Mouse (Mus musculus) forebrain, embryonic 13.5 days (tissue): Measurements from ENCODE around the gene Foxn3. TPM values are rescaled to one million over a fixed set of nuclear protein-coding genes. Genes with fewer than 3 reads are reported as not detected.

Experiments
- ATAC-seq: fragments of 200-750 bp; cut with Nextera tagmentation; 2 replicates; pipeline ENCODE4 v1.8.0; 2017
- H3K27ac ChIP-seq: fragments of 300-500 bp; sonication (generic); 2 replicates; pipeline ENCODE4 v1.5.1; 2015; ENCODE audit warnings: inconsistent platforms, mild to moderate bottlenecking, moderate library complexity
- H3K27me3 ChIP-seq: fragments of 300-500 bp; sonication (generic); 2 replicates; pipeline ENCODE4 v1.6.1; 2015; ENCODE audit warnings: mild to moderate bottlenecking, inconsistent platforms
- H3K36me3 ChIP-seq: fragments of 300-500 bp; sonication (generic); 2 replicates; pipeline ENCODE4 v1.6.1; 2015; ENCODE audit warnings: mild to moderate bottlenecking, inconsistent platforms; ENCODE audit not compliant: poor library complexity, severe bottlenecking
- H3K4me1 ChIP-seq: fragments of 300-500 bp; sonication (generic); 2 replicates; pipeline ENCODE4 v1.6.1; 2015; ENCODE audit warnings: inconsistent platforms
- H3K4me2 ChIP-seq: fragments of 300-500 bp; sonication (generic); 2 replicates; pipeline ENCODE4 v1.6.1; 2015; ENCODE audit warnings: inconsistent platforms, mild to moderate bottlenecking, moderate library complexity
- H3K4me3 ChIP-seq: fragments of 300-500 bp; sonication (generic); 2 replicates; pipeline ENCODE4 v1.5.1; 2015; ENCODE audit warnings: mild to moderate bottlenecking, inconsistent platforms
- H3K9ac ChIP-seq: fragments of 300-500 bp; sonication (generic); 2 replicates; pipeline ENCODE4 v1.6.1; 2015; ENCODE audit warnings: mild to moderate bottlenecking, inconsistent platforms
- H3K9me3 ChIP-seq: fragments of 300-500 bp; sonication (generic); replicated peaks from 2 replicates; pipeline ENCODE4 v1.6.1; 2016; ENCODE audit warnings: inconsistent platforms
- WGBS: fragments of 180-500 bp; shearing (Covaris S2); methylation state at CpG from one replicate; pipeline ENCODE4 v1.1.7; 2015; 5-methylcytosine and 5-hydroxymethylcytosine counted together
- polyA plus RNA-seq: library from polyadenylated mRNA; unstranded; fragments of >200 nt; fragmentation: Nextera tagmentation; extraction: Ambion mirVana; gene quantifications from 2 replicates; pipeline ENCODE4 v1.2.1, GENCODE M21; 2015

The Foxn3 gene
- polyA plus RNA-seq, 1 experiment from 2014 or later = 83.5 TPM

DNA sequence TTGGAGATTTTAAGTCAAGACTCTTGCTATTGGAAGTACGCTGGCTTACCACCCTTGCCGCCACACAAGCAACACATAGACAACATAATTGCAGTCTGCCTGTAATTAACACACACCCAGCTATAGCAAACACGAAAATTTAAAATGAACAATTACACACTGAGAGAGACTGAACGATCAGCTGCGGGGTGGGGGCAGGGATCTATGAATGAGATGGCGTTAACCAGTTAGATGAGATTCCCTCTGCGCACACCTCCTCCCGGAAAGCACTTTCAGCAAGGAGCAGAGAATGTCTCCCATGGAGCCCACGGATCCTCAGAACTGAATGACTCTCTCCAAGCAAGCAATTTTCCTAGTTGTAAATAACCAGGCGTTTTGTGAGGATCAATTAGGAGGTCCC, 309.8 kb downstream of the Foxn3 start:
- Histone ChIP-seq H3K36me3 (no peaks in the 10 kb centered on the region), H3K9ac (no peak overlapping the region), H3K4me1 (peaks cover 38% of the 10 kb centered on the region), H3K27me3 (no peaks in the 10 kb centered on the region), H3K9me3 (no peaks in the 10 kb centered on the region), H3K4me3 (no peak overlapping the region), H3K27ac (no peak overlapping the region), H3K4me2 (no peak overlapping the region)
- WGBS = 65% methylated on average over 10 of the region's 10 CpGs
- ATAC-seq = peak; percentile 55; the same call in 1 of the 2 replicates

DNA sequence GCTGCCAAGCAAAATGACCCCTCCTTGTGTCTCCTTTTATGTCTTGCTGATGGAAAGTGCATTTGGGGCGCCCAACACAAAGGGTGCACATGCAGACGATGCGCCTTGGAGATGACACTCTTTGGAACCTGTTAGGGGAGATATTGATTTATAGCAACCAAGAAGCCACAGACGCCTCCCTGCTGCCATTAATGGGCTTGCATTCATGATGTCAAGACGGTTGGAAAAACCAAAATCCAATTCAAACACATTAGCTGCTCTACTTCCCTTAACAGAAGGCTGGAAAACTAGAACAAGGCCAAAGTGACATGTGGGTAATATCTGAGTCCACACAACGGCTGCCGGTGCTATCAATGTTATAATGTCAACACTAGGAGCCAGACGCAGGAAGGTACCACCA, 314.8 kb downstream of the Foxn3 start:
- H3K9ac ChIP-seq = no peak overlapping the region
- no peak for ATAC-seq
- whole genome bisulfite sequencing = 89% methylated on average over 8 of the region's 8 CpGs
- H3K4me3 ChIP-seq = no peak overlapping the region
- H3K4me2 ChIP-seq = no peak overlapping the region
- H3K4me1 ChIP-seq = peaks cover 36% of the 10 kb centered on the region
- H3K36me3 ChIP-seq = no peaks in the 10 kb centered on the region
- H3K27me3 ChIP-seq = no peaks in the 10 kb centered on the region
- H3K9me3 ChIP-seq = no peaks in the 10 kb centered on the region
- no peak overlapping the region for H3K27ac ChIP-seq

DNA sequence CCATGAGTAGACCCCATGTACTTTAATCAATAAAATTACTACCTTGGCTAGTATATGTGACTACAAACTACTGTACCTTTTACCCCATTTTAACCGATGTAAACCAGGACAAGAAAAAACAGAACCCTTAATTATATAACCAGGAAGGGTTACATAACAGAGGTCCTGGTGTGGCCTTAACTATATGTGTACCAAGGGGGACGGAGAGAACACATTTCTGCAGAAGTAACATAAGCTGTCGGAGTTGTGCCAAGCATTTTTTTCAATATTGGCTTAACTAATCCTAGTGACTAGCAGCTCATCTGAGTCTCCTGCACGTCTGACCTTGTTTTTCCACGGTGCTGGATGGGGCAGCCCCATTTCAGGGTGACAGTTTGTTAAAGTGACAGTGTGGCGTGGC, 315.4 kb downstream of the Foxn3 start:
- no peak overlapping the region for H3K27ac ChIP-seq
- no peak overlapping the region for H3K4me2 ChIP-seq
- no peak overlapping the region for H3K9ac ChIP-seq
- ATAC-seq = no peak
- no peaks in the 10 kb centered on the region for H3K9me3 ChIP-seq
- no peak overlapping the region for H3K4me3 ChIP-seq
- peaks cover 35% of the 10 kb centered on the region for H3K4me1 ChIP-seq
- no peaks in the 10 kb centered on the region for H3K36me3 ChIP-seq
- WGBS = 85% methylated on average over 6 of the region's 6 CpGs
- H3K27me3 ChIP-seq = no peaks in the 10 kb centered on the region

DNA sequence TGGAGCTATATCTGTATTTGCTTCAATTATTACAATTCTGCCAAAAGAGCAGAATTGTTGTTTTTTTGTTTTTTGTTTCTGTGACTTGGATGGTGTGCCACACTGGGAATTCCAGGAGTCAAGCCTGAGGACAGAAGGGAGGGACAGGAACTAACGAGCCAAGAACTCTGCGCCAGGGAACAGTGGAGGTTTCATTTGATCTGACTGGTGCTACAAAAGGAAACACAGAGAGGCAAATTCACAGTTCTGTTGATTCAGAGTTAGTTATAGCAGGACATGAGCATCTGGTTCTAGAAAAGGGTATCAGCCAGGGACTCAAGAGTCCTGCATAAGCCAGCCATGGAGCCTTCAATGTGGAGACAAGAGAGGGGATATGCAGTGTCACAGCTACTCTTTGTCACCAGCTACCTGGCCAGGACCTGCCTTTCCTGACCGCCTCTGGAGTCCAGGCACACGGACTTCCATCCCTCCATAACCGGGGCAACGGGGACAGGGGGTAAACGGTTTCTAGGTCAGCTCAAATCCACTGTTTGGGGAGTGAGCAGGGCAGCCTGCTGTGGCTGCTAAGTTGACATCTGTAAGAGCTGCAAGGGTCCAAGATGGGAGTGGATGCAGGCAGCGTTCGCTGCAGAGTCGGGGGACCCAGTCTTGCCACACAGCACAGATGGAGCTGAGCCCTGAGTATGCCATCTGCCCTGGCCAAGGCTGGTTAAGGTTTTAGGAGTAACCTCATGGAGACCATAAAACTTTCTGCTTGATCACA, 316.2 kb downstream of the Foxn3 start:
- Histone ChIP-seq H3K27me3 (no peaks in the 10 kb centered on the region), H3K9ac (0 out of 2 replicates have a peak overlapping the region, but pooled peaks have one; percentile 26), H3K36me3 (no peaks in the 10 kb centered on the region), H3K9me3 (no peaks in the 10 kb centered on the region), H3K4me1 (peaks cover 36% of the 10 kb centered on the region), H3K4me2 (no peak overlapping the region), H3K4me3 (no peak overlapping the region), H3K27ac (peak overlapping the region; percentile 19; the same call in 1 of the 2 replicates)
- no peak for ATAC-seq
- 72% methylated on average over 10 of the region's 10 CpGs for WGBS

DNA sequence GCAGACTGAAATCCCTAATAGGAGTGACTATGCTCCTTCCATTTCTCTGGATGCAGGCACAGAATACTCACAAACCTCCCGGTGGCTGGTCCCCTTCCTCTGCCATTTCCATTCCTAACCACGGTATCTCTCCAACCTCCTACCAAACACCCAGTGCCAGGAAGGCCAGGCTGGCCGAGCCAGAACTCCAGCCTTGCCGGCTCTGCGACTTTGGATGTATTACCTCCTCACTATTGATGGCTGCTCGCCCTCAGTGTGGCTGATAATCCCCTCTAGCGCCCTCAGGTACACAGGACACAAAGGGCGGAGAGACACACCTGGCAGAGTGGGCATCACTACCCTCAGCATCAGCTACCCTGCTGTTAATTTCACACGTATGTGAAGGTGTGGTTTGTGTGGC, 318.7 kb downstream of the Foxn3 start:
- WGBS = 91% methylated on average over 9 of the region's 9 CpGs
- Histone ChIP-seq H3K4me1 (peaks cover 50% of the 10 kb centered on the region), H3K4me3 (no peak overlapping the region), H3K27me3 (no peaks in the 10 kb centered on the region), H3K4me2 (no peak overlapping the region), H3K9me3 (no peaks in the 10 kb centered on the region), H3K27ac (no peak overlapping the region), H3K9ac (no peak overlapping the region), H3K36me3 (no peaks in the 10 kb centered on the region)
- ATAC-seq = no peak

DNA sequence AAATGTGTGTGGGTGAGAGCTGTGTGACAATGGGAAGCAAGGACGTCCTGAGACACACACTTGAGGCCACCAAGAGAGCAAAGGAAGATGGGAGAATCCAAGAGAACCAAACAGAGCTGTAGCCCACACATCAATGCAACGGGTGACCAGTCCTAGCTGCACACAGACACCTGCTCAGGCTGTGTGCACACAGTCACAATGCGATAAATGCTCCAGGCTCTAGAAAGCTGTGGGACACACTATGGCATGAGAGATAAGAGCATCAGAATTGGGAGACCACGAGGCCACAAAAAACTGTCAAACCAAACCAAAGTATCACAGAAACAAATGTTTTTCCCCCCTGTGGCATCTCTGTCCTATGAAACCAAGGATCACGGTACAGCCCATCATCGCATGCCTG, 319.1 kb downstream of the Foxn3 start:
- H3K27ac ChIP-seq = no peak overlapping the region
- ATAC-seq = no peak
- H3K36me3 ChIP-seq = no peaks in the 10 kb centered on the region
- 92% methylated on average over 6 of the region's 6 CpGs for WGBS
- H3K4me1 ChIP-seq = peaks cover 54% of the 10 kb centered on the region
- no peaks in the 10 kb centered on the region for H3K27me3 ChIP-seq
- H3K4me2 ChIP-seq = no peak overlapping the region
- H3K4me3 ChIP-seq = no peak overlapping the region
- no peaks in the 10 kb centered on the region for H3K9me3 ChIP-seq
- H3K9ac ChIP-seq = no peak overlapping the region

DNA sequence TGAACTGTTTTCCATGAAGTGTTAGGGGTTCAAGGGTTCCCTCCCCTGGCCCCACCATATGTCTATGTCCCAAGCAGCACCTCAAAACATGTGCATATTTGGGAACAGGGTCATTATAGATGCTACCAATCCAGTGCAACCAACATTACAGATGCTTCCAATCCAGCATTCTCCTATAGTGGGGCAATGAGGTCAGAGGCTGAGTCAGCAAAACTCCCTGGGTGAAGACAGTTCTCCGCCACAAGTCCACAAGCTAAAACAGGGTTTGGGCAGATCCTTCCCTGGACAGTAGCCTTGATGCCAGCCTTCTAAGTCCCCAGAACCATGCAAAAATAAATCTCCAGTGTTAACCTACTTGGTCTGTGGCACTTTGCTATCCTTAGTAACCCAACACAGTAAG, 320.1 kb downstream of the Foxn3 start:
- Histone ChIP-seq H3K4me2 (no peak overlapping the region), H3K27me3 (no peaks in the 10 kb centered on the region), H3K9me3 (no peaks in the 10 kb centered on the region), H3K4me1 (peaks cover 55% of the 10 kb centered on the region), H3K36me3 (no peaks in the 10 kb centered on the region), H3K9ac (no peak overlapping the region), H3K27ac (no peak overlapping the region), H3K4me3 (no peak overlapping the region)
- ATAC-seq = no peak
- 92% methylated on average over 1 of the region's 1 CpGs for WGBS

DNA sequence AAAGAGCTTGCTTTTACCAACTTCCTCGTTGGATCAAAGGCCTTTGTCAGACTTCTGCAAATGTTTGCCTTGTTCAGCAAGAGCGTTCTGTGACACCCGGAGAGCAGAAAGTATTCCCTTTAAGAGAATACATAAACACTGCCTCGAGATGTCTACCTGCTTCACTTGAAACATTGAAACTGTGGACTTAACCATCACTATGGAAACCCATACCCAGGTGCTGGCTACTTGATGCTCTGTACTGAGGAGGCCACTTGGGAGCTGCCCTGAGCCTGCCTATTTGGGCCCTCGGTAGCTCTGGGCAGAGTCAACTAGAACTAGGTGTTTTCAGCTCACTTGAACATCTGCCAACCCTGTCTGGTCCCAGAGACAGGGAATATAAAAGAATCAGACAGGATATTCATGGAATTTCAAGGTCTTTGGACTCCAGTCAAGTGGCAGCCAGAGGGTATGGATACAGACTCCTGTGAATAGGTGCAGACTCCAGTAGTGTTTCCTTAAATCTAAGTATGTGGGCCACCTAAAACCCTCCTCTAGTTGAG, 323.1 kb downstream of the Foxn3 start:
- no peak overlapping the region for H3K4me2 ChIP-seq
- H3K9ac ChIP-seq = no peak overlapping the region
- no peak for ATAC-seq
- H3K27me3 ChIP-seq = no peaks in the 10 kb centered on the region
- H3K9me3 ChIP-seq = no peaks in the 10 kb centered on the region
- 51% methylated on average over 5 of the region's 5 CpGs for WGBS
- H3K27ac ChIP-seq = peak overlapping the region; percentile 7; the same call in 1 of the 2 replicates
- no peaks in the 10 kb centered on the region for H3K36me3 ChIP-seq
- H3K4me3 ChIP-seq = no peak overlapping the region
- H3K4me1 ChIP-seq = peaks cover 71% of the 10 kb centered on the region

DNA sequence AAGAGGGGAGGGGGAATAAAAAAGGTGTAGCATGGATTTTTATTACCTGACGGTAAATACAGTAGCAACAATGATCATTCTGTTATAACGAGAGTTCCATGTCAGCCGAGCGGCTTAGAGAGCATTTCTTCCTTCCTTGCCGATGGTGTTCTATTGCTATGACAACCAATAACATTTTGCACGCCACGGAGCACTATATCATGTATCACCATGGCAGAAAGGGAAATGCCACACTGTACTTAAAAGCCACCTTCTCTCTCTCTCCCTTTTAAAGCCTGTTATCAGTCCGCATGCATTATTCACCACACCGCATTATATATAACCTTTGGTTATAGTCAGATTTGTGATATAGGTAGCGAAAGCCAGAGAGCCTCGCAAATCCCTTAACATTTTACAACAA, 323.6 kb downstream of the Foxn3 start:
- Histone ChIP-seq H3K4me2 (no peak overlapping the region), H3K9me3 (no peaks in the 10 kb centered on the region), H3K36me3 (no peaks in the 10 kb centered on the region), H3K4me3 (no peak overlapping the region), H3K4me1 (peaks cover 71% of the 10 kb centered on the region), H3K27ac (peak overlapping the region; percentile 7; the same call in 1 of the 2 replicates), H3K27me3 (no peaks in the 10 kb centered on the region), H3K9ac (no peak overlapping the region)
- ATAC-seq = peak; percentile 39; the same call in 1 of the 2 replicates
- WGBS = 68% methylated on average over 11 of the region's 11 CpGs

DNA sequence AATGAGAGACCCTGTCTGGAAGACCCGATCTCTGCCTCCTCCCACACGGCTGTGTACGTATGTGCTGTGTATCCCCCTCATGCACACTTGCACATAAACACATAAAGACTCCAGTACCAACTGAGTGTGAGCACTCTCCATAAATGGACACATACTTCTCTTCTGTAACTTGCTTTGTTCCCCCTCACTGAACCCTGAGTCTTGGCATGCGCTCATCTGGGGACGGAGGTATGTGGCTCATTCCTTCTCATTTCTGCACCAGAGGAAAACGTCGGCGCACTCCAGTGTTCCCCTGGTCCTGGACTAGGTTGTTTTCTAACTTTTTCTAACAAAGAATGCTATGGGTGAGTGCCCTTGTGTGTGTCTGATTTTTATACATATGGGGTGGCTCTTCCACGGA, 325.9 kb downstream of the Foxn3 start:
- Histone ChIP-seq H3K36me3 (no peaks in the 10 kb centered on the region), H3K4me1 (peaks cover 85% of the 10 kb centered on the region), H3K27ac (0 out of 2 replicates have a peak overlapping the region, but pooled peaks have one; percentile 5), H3K4me3 (no peak overlapping the region), H3K4me2 (no peak overlapping the region), H3K9ac (no peak overlapping the region), H3K9me3 (no peaks in the 10 kb centered on the region), H3K27me3 (no peaks in the 10 kb centered on the region)
- no peak for ATAC-seq
- WGBS = 89% methylated on average over 9 of the region's 9 CpGs

DNA sequence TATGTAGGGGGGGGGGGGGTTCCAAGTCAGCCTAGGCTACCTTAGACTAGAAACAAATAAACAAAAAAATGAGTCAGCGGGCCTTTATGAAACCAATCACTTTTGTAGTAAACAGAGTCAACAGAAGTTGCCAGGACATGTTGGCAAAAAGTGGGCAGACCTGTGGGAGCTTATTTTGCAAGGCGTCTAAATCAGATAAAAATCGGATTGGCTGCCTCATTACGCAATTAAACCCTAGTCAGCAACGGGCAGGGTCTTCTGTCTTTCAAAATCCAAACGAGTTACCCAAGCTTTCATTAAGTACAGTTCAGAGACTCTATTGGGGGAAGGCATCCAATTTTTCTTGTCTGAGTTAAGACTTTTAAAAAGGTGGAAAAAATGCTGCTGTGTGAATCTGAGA, 329.0 kb downstream of the Foxn3 start:
- H3K9me3 ChIP-seq = no peaks in the 10 kb centered on the region
- no peak overlapping the region for H3K9ac ChIP-seq
- H3K4me2 ChIP-seq = no peak overlapping the region
- no peaks in the 10 kb centered on the region for H3K36me3 ChIP-seq
- H3K4me3 ChIP-seq = no peak overlapping the region
- no peaks in the 10 kb centered on the region for H3K27me3 ChIP-seq
- H3K4me1 ChIP-seq = peaks cover 97% of the 10 kb centered on the region
- 28% methylated on average over 6 of the region's 6 CpGs for WGBS
- no peak for ATAC-seq
- H3K27ac ChIP-seq = peak overlapping the region; percentile 71

DNA sequence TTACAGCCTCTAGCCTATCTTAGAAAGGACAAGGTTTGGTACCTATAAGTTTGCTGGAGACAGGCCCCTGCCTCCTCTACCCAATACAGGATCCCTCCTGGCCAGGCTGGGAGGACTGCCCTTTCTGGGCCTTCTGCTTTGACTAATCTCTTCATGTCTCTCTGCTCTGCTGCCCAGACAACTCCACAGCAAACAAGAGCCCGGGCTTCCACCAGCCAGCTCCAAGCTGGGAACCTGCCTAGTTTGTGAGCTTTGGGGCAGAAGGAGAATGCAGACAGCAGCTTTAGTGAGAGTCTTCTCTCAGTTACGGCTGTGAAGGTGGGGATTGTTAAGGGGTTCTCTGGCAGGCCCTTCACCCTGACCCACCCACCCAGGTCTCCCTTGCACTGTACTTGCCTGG, 330.0 kb downstream of the Foxn3 start:
- Histone ChIP-seq H3K27ac (peak overlapping the region; percentile 62; the same call in 1 of the 2 replicates), H3K27me3 (no peaks in the 10 kb centered on the region), H3K9ac (peak overlapping the region; percentile 34; the same call in 1 of the 2 replicates), H3K4me3 (no peak overlapping the region), H3K36me3 (no peaks in the 10 kb centered on the region), H3K9me3 (no peaks in the 10 kb centered on the region), H3K4me1 (peaks cover 100% of the 10 kb centered on the region), H3K4me2 (no peak overlapping the region)
- no peak for ATAC-seq
- 26% methylated on average over 2 of the region's 2 CpGs for WGBS
